Mouse (Mus musculus): Measurements from ENCODE around the gene Pmepa1.

The Pmepa1 gene

DNA sequence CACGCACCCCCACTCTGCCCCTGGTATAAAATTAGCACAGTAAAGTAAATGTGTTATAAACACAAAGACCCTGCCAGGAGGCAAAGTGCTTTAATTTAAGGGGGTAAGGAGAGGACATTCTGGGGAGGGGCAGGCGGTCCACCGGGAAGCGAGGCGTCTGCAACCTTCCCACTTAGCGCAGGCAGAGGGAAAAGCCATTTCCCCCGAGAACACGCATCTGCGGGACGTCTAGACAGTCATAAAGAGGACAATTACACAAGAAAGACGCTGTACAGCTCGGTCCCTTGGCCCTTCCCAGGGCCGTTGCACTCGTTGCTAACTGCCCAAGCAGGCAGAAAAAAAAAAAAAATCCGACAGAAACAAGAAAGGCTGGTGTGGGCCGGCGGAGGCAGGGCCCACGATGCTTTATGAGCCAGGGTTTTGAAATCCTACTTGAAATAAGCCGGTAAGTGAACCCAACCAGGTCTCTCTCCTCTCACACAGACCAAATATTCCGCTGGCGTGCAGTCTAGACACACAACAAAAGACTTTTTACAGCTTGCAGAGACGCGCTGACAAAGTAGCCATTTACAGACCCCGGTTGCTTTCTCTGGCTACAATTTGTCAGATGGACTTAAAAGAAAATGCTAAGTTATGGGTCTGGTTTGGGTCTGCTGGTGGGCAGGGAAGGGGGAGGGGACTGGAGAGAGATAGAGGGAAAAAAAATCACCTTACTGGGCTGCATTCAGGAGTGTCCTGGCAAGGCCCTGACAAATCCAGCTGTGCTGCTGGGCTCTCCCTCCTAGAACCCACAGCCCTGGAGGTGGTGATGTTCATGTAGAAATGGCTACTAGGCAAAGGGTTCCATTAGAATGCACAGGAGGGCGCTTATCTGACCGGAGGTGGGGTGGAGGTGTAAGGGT lies 22.3 kb downstream of the Pmepa1 start:
- peak in 1 of 2 experiments; percentile 62 for DNase-seq

DNA sequence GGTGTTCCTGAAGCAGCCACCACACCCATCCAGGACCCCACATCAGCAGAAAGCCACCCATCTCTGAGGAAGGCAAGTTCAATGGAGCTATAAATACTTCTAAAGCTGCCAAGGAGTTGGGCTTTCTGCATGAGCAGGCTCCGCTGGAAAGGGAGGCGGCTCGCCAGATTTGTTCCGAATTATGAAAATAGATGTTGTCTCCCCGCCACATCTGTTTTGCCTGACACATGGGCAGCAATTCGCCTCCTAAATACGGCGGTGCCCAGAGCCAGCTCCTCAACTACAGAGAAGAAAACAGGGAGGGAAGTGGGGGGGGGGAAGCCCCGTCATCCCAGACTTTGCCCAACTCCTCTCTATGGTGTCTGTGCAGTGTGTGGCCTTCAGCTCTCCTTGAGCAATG lies 24.7 kb downstream of the Pmepa1 start:
- DNase-seq: peak; percentile 49 to 52

DNA sequence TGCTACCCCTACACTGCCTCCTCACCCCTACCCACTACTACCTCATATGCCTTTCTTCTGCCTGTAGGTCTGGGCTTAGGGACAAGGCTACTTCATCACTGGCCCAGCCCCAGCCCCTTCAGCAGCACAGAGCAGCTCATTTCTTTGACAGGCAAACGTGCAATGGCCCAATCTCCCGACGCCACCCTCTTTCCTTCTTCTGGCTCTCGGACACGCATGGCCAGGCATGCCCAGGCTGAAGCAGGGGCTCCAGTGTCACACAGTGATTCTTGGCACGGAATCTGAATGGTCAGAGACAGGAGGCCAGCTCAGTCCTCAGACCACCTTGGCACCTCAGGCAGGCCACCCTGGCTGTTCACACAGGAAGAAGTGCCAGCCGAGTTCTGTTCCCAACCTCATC lies 25.2 kb downstream of the Pmepa1 start:
- peak; percentile 35 to 61 for DNase-seq

DNA sequence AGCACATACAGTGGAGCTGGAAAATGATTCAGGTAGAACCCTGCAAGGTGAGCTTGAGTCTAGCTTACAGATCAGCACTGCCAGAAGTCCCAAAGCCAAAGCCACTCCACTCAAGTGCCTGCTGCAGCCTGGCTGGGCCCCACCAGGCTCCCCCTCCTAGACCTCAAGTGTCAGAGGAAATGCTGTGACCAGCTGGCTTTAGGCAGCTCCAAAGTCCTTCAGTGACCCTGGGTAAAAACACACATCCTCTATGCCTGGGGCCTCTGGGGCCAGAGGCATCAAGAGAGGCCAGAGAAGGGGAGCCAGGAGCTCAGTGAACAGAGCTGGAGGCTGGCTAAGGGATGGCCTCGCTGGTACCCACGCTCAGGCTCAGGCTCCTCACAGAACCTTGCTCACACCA lies 25.9 kb downstream of the Pmepa1 start:
- DNase-seq: peak; percentile 34 to 55

DNA sequence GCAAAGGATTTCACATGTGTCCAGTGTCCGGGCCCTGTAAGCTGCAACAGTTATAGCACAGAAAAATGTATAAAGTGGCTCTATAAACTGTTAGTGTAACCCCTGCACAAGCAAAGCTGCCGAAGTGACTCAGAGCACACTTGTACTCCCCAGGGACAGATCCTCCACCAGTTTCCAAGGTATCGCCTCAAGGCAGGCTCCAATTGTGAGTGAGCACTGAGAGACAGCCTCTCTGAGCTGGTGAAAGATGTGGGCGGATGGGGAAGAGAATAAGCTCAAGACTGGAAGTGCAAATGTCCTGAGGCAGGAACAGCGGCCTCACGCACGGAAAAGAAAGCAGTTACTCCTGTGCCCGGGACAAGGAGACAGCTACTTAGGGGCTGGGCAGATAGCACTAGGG lies 26.4 kb downstream of the Pmepa1 start:
- DNase-seq: no peak

DNA sequence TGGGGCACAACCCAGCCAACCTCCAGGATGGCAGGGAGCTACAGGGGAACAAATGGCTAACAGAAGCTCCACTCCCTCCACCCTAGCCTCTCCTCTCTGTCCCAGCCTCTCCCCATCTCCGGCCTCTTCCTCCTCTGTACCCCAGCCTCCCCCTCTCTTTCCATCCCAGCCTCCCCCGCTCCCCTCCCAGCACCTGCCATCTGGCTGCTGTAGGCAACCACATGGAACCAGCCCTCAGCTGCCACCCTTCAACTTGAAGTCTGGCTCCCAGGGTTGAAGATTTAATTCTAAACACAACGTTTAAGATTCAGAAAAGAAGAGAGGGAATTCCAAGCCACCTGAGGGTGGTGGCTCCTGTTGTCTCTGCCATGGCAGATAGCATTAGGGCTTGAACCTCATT lies 26.9 kb downstream of the Pmepa1 start:
- peak; percentile 41 to 58 for DNase-seq

DNA sequence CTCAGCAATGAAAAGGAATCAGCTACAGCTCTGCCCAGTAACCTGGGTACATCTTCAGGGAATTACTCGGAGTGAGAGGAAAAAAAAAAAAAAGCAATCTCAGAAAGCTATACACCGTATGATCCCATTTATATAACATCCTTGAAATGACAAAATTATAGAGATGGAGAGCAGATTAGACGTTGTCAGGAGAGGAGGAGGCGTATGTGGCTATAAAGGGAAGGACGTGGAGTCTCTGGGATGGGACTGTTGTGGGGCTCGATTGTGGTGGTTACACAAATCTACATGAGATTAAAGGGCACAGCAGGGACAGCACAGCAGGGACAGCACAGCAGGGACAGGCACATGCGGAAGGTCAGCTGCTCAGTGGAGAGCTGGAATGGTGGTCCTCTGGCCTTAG lies 27.5 kb downstream of the Pmepa1 start:
- no peak for DNase-seq

DNA sequence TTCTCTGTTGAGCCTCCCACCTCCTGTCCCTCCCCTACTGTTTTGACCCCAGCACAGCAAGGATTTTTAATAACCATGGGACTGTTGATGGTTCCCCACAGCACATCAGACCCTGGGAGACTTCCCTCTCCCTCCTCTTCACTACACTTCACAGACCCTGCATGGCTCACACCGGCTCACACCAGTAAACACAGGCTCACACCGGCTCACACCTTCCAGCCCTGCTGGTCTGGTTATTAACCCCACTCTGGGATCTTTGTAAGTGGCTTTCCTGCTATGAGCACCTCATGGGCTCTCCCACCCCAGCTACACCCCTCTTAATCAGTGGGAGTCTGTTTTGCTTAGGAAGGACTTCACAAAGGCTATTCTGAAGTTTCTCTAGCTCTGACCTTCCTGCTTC lies 28.4 kb downstream of the Pmepa1 start:
- peak; percentile 58 to 71 for DNase-seq

DNA sequence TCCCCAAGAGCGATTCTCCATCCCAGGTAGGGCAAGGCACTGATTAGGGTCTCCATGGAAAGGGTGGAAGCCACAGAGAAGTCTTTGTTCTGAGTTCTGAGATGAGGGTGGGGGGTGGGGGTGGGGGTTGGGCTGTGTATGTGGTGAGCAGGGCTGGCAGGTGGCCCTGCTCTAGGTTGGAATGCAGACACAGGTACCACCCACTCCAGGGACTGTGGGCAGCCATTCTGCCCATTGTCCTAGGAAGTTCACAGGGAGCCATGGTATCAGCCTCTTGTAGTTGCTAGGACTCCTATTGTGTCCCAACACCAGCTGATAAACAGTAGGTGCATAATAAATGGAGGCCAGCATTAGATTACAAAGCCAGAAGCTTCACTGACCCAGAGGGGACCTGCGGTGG lies 29.1 kb downstream of the Pmepa1 start:
- no peak for DNase-seq

DNA sequence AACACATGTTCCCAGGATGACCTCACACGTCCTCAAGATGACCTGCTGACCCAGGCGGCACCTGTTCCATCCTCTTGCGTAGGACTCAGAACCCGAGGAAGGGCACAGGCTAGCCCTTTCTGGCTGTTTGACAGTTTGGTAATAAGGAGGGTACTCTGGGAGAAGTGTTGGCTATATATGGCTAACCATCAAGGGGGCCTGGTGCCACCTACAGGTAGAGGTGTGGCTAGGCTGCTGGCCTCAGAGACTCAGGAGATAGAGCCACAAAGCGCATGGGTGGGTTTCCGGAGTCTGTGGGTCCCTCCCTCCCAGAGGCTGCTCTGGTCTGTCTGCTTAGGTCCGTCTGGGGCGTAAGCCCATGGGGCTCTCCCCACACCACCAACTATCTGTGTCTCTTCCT lies 29.6 kb downstream of the Pmepa1 start:
- DNase-seq: no peak

DNA sequence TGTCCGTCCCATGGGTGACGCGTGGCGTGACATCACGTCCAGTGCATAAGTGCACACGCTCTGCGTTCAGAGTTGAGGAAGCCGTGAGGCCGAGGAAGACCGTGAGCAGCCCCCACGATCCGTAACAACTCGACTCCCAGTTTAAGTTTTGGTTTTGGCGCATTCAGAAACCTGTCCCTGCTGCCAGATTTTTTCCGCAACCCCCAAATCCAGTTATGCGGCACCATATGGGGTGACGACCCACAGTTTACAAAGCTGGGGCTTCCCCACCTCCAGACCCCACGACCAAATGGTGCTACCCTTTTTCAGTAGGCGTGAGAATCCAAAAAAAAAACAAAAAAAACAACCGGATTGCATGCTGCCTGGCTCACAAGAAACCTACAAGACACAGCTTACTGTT lies 31.1 kb downstream of the Pmepa1 start:
- DNase-seq: no peak

DNA sequence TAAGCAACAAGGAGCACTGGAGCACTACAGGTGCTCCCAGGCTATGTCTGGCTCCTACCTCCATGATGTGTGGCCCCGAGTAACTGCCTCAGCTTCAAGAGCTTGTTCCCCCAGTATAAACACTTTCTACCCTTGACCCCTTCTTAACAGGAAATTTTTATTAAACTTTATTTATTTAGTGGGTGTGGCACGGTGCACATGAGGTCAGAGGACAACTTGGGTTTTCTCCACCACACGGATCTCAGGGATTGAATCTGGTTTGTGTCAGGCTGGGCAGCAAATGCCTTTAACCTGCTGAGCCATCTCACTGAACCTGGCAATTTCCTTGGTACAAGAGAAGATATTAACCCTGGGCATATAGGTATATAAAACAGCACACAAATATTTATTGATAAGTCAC lies 32.2 kb downstream of the Pmepa1 start:
- DNase-seq: no peak

DNA sequence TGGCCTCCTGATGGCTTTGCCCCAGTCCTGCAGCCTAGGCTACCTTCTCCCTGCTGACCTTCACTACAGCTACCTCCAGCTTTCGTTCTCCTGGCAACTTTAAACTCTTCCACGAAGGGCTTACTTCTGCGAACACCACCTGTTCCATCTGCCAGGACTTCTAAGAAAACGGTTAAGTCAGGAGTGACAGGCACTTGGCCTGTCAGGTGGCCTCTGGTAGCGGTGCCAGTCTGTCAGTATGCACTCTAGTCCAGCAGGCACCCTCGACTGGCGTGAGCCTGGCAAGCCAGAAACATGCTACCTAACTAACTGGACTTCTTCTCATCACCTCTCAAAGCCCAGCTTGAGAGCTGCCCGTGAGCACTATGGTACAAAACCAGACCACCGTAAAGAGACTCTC lies 32.7 kb downstream of the Pmepa1 start:
- no peak for DNase-seq

DNA sequence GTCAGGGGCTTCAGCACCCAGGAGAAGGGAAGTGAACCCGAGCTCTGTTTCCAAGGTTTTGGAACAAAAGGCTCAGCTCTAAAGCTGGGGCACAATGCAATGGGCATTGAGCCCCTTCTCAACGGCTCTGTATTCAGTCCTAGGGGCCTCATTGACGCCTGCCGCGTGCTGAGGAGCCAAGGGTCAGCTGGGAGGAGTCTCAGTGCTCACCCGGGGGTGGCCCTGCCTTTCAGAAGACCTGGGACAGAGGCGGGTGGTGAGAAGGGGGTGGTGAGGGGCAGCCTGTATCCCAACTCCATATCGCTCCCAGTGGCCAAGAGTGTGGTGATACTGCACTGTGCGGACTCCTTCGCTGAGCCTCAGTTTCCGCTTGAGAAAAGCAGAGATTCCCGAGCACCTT lies 33.5 kb downstream of the Pmepa1 start:
- no peak for DNase-seq

DNA sequence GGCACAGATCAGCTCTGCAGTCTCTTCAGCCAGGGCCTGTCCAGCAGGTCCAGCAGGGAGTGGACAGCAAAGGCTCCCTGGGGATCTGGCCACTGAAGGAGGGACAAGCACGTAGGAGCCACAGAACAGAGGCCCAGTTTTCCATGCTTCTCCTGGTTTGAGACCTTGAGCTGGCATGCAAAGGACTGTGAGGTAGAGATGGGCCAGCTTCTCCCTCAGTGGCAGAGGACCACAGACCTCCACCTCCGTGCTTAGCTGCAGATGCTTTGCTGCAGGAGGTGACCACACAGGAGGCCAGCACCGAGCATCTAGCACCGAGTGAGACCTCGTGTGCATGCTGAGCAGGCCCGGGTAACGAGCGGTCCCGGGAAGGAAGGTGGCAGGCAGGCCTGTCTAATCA lies 35.6 kb downstream of the Pmepa1 start:
- DNase-seq: no peak

DNA sequence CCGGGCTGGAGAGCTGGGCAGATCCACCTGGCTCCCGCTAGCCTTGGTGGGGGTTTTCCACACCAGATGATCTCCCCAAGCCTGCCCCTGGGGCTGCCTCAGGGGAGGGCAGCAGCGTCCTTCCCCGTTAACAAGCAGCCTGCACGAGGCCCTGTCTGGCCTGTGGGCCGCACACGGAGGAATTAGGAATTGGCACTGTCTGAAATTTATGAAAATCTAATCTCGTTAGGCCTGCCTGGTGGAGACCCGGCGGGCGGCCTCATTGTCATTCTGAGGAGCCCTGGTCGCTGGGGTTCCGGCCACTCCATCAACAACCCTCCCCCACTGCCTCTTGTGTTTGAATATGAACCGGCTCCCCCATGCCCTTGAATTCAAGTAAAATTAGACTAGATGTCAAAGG lies 37.8 kb downstream of the Pmepa1 start:
- DNase-seq: no peak

DNA sequence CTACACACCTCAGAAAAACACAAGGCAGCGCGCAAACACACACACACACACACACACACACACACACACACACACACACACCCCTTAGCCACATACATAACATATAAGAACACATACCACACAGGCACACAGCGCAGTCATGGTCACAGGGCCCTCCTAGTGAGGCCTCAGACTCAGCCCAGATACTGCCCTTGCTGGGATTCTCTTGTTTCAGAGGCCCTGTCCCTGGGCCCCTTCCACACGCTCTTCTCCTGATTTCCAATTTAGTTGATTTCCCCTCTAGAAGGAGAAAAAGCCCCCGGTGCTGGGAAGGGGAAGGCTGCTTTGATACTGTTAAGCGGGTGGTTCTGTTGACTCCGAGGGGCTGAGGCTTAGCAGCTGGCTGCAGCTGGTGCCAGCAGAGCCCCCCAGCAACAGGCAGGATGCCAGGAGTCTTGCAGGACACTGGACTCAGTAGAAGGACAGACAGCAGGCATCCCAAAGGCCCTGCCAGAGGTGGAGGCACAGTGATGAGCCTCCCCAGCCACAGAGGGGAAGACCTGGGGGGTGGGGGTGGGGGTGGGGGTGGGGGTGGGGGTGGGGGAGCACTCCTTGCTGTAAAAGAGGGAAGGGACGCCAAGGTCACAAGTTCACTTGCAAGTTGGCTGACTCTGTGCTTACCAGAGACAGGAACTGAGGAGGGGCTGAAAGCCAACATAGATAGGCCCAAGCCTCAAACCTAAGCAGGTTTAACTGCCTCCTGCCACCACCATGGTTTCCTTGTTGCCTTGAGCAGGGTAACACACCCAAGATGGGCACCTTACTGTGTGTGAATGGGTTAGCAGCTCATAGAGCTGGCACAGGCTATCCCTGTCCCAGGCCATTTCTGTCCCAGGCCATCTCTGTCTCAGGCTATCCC lies 40.6 kb downstream of the Pmepa1 start:
- DNase-seq: peak; percentile 77 to 80

DNA sequence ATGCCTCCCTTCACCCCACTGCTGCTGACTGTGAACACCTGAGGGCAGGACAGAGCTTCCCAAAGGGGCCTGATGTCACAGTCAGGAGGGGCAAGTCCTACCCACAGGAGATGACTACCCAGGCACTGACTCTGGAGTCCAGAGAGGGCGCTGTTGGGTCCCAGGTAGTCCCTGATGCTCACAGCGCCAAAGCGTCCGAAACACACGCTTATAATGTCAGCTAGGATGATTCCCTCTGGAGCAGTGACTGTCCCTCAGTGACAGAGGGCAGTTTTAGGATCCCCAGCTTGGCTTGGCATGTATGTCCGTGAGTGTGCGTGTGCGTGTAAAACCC lies 43.6 kb downstream of the Pmepa1 start:
- DNase-seq: peak in 1 of 2 experiments; percentile 41

DNA sequence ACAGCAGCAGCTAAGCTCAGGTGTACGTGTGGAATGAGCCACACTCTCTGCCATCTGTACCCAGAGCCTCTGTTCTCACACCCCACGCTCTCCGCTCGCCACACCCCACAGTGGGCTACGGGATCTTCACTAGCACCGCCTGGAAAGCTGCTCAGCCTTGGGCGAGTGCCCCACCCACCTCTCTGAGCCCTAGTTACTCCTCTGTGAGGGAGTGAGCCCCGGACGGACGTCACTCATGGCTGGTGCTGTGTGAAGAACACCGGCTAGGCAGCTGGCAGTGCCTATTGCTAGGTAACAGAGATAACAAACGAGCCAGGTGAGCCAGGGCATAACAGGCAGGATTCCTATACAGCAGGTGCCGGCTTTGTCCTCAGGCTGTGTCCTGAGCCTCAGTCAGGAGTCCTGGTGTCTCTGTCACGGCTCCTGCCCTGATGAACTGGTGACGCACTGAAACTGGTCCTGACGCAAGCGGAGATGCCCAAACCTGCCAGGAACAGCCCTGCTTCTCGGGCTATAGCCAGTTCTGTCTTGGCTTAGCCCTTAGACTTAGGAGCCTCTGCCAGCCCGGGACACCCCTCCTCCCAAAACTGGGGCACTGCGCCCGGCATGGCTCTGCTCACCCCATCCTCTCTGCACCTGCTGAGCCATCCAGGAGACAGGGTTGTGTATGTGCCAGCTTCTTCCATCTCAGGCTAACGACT lies 44.1 kb downstream of the Pmepa1 start:
- peak in 1 of 2 experiments; percentile 45 for DNase-seq

DNA sequence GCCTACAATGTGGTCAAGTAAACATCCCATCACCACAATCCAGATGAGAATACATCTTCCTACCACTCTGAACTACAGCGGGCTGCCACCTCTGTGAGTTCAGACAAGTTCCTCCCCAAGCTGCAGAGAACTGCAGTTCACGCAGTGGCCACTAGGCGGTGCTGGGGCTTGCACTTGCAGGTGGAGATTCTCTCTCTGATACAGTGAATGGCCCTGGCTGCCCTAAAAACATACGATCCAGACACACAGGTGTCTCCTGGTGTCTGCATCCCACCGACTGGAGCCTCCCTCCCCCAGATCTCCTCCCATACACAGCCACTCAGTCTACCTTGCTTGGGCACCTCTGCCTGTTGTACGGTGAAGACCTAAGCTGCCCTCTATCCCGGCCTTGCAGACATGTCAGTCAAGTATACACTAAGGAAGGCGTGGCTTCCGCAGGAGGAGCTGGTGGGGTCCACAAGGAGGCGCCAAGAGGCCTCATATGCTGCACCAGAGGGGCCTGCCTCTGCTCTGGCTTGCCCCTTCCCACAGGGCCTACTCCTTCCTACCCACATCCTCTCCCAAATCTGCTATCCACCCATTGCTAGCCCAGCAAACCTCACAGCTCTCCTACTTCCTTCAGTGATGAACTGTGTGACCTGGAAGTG lies 46.6 kb downstream of the Pmepa1 start:
- DNase-seq: peak; percentile 97 to 98

DNA sequence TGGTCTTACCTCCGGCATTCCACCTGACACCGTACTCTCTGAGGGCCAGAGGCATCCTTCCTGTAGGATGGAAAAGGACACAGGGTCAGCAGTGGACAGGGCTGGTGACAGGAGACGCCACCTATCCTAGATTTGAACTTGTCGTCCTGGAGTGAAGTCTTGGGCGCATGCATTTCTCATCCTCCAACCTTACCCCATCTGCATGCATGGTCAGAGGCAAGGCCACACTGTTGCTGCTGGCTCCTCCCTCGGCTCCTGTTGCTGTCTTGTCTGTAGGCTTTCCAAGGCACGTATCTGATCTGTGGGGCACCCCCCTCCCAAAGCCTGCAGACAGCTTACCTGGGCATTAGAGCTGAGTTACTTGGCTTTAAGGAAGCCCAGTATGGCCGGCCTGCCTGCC lies 47.8 kb downstream of the Pmepa1 start:
- no peak for DNase-seq

DNA sequence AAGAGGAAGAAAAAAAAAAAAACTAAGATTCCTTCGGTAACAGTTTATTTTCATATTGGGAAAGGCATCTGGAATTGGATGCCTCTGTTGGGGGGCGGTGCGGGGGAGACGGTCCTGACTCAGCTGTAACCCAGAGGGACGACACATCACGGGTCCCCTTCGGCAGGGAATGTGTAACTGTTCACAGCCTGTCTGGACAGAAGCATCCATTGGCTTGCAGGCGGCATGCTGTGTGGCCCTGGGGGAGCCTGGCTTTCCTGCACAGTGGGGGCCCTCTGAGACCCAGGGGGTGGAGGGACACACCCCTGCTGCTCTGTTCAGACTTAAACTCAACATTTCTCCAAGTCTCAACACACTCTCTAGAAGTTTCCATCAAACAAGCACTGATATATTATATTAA lies 49.5 kb downstream of the Pmepa1 start:
- DNase-seq: no peak

DNA sequence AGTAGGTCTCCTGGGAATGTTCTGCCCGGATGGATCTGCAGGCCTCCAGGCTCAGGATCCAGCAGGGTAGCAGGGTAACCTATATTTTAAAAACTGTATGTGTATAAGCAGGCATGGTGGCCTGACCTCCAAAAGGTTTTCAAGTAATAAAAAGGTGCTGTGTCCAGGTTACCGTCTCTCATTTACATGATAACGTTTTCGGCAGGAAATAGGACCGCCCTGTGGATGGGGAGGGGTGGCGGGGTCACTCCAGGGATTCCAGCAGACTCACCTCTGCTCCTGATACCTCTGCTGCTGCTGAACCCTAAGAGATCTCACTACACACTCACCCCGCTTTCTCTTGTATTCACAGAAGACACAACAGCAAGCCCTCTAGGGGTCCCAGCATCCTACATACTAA lies 50.4 kb downstream of the Pmepa1 start:
- no peak for DNase-seq
